Mouse (Mus musculus): ENCODE data around the gene Lypd8. TPM values are rescaled to one million over a fixed set of nuclear protein-coding genes. Genes with fewer than 3 reads are reported as not detected.

Gene Lypd8
- polyA plus RNA-seq (2014; fragmentation: Nextera tagmentation; extraction: Ambion mirVana), result not detected in 2 replicates

- no peaks in the 10 kb centered on the region for H3K36me3 ChIP-seq (ENCODE audit: control insufficient read depth, insufficient read depth, low read length)
- no peak within 1 kb of the TSS for H3K9ac ChIP-seq (ENCODE audit: low read depth, low read length)
- no peak within 1 kb of the TSS for H3K4me2 ChIP-seq
- no peaks in the 10 kb centered on the region for H3K9me3 ChIP-seq (replicated peaks; ENCODE audit: control insufficient read depth, low read length)
- no peaks in the 10 kb centered on the region for H3K4me1 ChIP-seq (ENCODE audit: control insufficient read depth, insufficient read depth, low read length)
- 73% methylated on average over 3 of the region's 3 CpGs for WGBS (ENCODE audit: insufficient replicate concordance)
- no peak within 1 kb of the TSS for H3K4me3 ChIP-seq (ENCODE audit: low read depth, low read length)
- no peak within 1 kb of the TSS for H3K27ac ChIP-seq (ENCODE audit: low read depth, low read length)
- no peak for ATAC-seq (replicated peaks; ENCODE audit: insufficient number of reproducible peaks, low FRiP score, low TSS enrichment)
- H3K27me3 ChIP-seq (ENCODE audit: control insufficient read depth, insufficient read depth, low read length), result no peaks in the 10 kb centered on the region
Measured at GRCm38 (mm10) chr11:58378763-58379278, at the start of gene Lypd8. Gene Lypd8, plus strand, starts transcription at chr11:58379043.

DNA sequence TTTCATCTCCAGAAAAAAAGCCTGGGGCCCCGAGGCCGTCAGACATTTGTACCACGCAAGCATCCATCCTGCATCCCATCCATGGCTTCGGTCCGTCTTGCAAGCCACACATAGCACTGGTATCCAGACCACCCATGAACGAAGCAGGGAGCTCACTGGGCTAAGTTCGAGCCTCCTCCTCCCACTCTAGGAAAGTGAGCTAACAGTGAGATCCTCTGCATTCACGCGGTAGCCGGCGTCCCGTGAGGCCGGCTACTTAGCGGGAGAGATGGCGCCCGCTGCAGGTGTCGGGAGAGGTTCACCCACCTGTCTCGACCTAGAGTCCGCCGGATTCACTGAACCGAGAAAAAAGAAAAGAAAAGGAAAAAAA lies 49.0 kb upstream of the Lypd8 start:
- Histone ChIP-seq H3K4me1 (ENCODE audit: control insufficient read depth, insufficient read depth, low read length) (peaks cover 24% of the 10 kb centered on the region), H3K9me3 (replicated peaks; ENCODE audit: control insufficient read depth, low read length) (no peaks in the 10 kb centered on the region), H3K27me3 (ENCODE audit: control insufficient read depth, insufficient read depth, low read length) (no peaks in the 10 kb centered on the region), H3K36me3 (ENCODE audit: control insufficient read depth, insufficient read depth, low read length) (peaks cover 5% of the 10 kb centered on the region; the same call in 1 of the 2 replicates), H3K27ac (ENCODE audit: low read depth, low read length) (peak overlapping the region; percentile 25; the same call in 1 of the 2 replicates), H3K4me3 (ENCODE audit: low read depth, low read length) (peak overlapping the region; percentile 92), H3K9ac (ENCODE audit: low read depth, low read length) (peak overlapping the region; percentile 89), H3K4me2 (peak overlapping the region; percentile 88)
- under 1% methylated on average over 21 of the region's 21 CpGs for WGBS (ENCODE audit: insufficient replicate concordance)
- no peak; the same call in 1 of the 2 replicates for ATAC-seq (replicated peaks; ENCODE audit: insufficient number of reproducible peaks, low FRiP score, low TSS enrichment)

- ATAC-seq (replicated peaks; ENCODE audit: insufficient number of reproducible peaks, low FRiP score, low TSS enrichment), result peak; percentile 87
Measured at GRCm38 (mm10) chr11:58330276-58331148, 48.3 kb upstream of the Lypd8 start, which contains the start of the genes Zfp672 and Sh3bp5l. Gene Zfp672, minus strand, starts transcription at chr11:58330339. Gene Sh3bp5l, plus strand, starts transcription at chr11:58330724.

GRCm38 (mm10) chr11:58331149-58331495 lies 47.7 kb upstream of the Lypd8 start:
- Histone ChIP-seq H3K27ac (ENCODE audit: low read depth, low read length) (no peak overlapping the region; the same call in 1 of the 2 replicates), H3K9ac (ENCODE audit: low read depth, low read length) (peak overlapping the region; percentile 89), H3K4me3 (ENCODE audit: low read depth, low read length) (peak overlapping the region; percentile 92), H3K4me2 (peak overlapping the region; percentile 88), H3K27me3 (ENCODE audit: control insufficient read depth, insufficient read depth, low read length) (no peaks in the 10 kb centered on the region), H3K36me3 (ENCODE audit: control insufficient read depth, insufficient read depth, low read length) (peaks cover 5% of the 10 kb centered on the region; the same call in 1 of the 2 replicates), H3K9me3 (replicated peaks; ENCODE audit: control insufficient read depth, low read length) (no peaks in the 10 kb centered on the region), H3K4me1 (ENCODE audit: control insufficient read depth, insufficient read depth, low read length) (peaks cover 24% of the 10 kb centered on the region)
- 15% methylated on average over 10 of the region's 10 CpGs for WGBS (ENCODE audit: insufficient replicate concordance)
- no peak for ATAC-seq (replicated peaks; ENCODE audit: insufficient number of reproducible peaks, low FRiP score, low TSS enrichment)

More at GRCm38 (mm10) chr11:58330276-58331148, 48.3 kb upstream of the Lypd8 start, which contains the start of the genes Zfp672 and Sh3bp5l:
- H3K27me3 ChIP-seq (ENCODE audit: control insufficient read depth, insufficient read depth, low read length), result no peaks in the 10 kb centered on the region
- peaks cover 5% of the 10 kb centered on the region; the same call in 1 of the 2 replicates for H3K36me3 ChIP-seq (ENCODE audit: control insufficient read depth, insufficient read depth, low read length)
- peaks cover 24% of the 10 kb centered on the region for H3K4me1 ChIP-seq (ENCODE audit: control insufficient read depth, insufficient read depth, low read length)
- H3K9me3 ChIP-seq (replicated peaks; ENCODE audit: control insufficient read depth, low read length), result no peaks in the 10 kb centered on the region
- peak within 1 kb of the TSS; percentile 88 for H3K4me2 ChIP-seq
- WGBS (ENCODE audit: insufficient replicate concordance), result under 1% methylated on average over 52 of the region's 52 CpGs
- peak within 1 kb of the TSS; percentile 75 for H3K27ac ChIP-seq (ENCODE audit: low read depth, low read length)
- peak within 1 kb of the TSS; percentile 89 for H3K9ac ChIP-seq (ENCODE audit: low read depth, low read length)
- H3K4me3 ChIP-seq (ENCODE audit: low read depth, low read length), result peak within 1 kb of the TSS; percentile 92

- Histone ChIP-seq H3K4me2 (peak overlapping the region; percentile 88), H3K27ac (ENCODE audit: low read depth, low read length) (no peak overlapping the region), H3K36me3 (ENCODE audit: control insufficient read depth, insufficient read depth, low read length) (peaks cover 5% of the 10 kb centered on the region; the same call in 1 of the 2 replicates), H3K9me3 (replicated peaks; ENCODE audit: control insufficient read depth, low read length) (no peaks in the 10 kb centered on the region), H3K9ac (ENCODE audit: low read depth, low read length) (peak overlapping the region; percentile 89), H3K4me1 (ENCODE audit: control insufficient read depth, insufficient read depth, low read length) (peaks cover 24% of the 10 kb centered on the region), H3K27me3 (ENCODE audit: control insufficient read depth, insufficient read depth, low read length) (no peaks in the 10 kb centered on the region), H3K4me3 (ENCODE audit: low read depth, low read length) (peak overlapping the region; percentile 92)
- 82% methylated on average over 6 of the region's 6 CpGs for WGBS (ENCODE audit: insufficient replicate concordance)
- ATAC-seq (replicated peaks; ENCODE audit: insufficient number of reproducible peaks, low FRiP score, low TSS enrichment), result no peak
Measured at GRCm38 (mm10) chr11:58331546-58331945, 47.3 kb upstream of the Lypd8 start.

DNA sequence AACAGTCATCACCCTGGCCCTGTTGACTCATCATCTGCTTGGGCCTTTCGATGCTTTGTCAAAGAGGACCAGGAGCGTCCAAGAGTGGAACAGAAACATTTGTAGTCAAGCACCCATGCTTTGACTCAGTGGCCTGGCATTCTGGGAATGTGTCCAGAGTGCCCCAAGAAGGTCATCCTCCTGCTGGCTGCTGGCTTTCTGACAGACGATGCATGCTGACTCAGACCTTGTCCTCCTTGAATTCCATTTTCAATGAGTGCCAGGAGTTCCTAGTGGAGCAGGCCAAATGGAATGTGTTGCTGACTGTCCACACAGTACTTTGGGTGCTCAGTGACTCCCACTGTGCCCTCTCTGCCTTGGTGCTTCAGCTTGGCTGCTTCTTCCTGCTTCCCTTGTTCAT lies 44.1 kb upstream of the Lypd8 start:
- H3K36me3 ChIP-seq (ENCODE audit: control insufficient read depth, insufficient read depth, low read length), result peaks cover 6% of the 10 kb centered on the region

GRCm38 (mm10) chr11:58346745-58347144 lies 32.1 kb upstream of the Lypd8 start:
- Histone ChIP-seq H3K9me3 (replicated peaks; ENCODE audit: control insufficient read depth, low read length) (no peaks in the 10 kb centered on the region), H3K27ac (ENCODE audit: low read depth, low read length) (no peak overlapping the region), H3K4me3 (ENCODE audit: low read depth, low read length) (no peak overlapping the region), H3K4me1 (ENCODE audit: control insufficient read depth, insufficient read depth, low read length) (no peaks in the 10 kb centered on the region), H3K4me2 (no peak overlapping the region), H3K9ac (ENCODE audit: low read depth, low read length) (no peak overlapping the region), H3K36me3 (ENCODE audit: control insufficient read depth, insufficient read depth, low read length) (peaks cover 21% of the 10 kb centered on the region), H3K27me3 (ENCODE audit: control insufficient read depth, insufficient read depth, low read length) (no peaks in the 10 kb centered on the region)
- WGBS (ENCODE audit: insufficient replicate concordance), result 84% methylated on average over 4 of the region's 4 CpGs
- no peak for ATAC-seq (replicated peaks; ENCODE audit: insufficient number of reproducible peaks, low FRiP score, low TSS enrichment)

More for the DNA sequence above, 44.1 kb upstream of the Lypd8 start:
- H3K9ac ChIP-seq (ENCODE audit: low read depth, low read length), result no peak overlapping the region
- no peaks in the 10 kb centered on the region for H3K27me3 ChIP-seq (ENCODE audit: control insufficient read depth, insufficient read depth, low read length)
- ATAC-seq (replicated peaks; ENCODE audit: insufficient number of reproducible peaks, low FRiP score, low TSS enrichment), result no peak
- no peak overlapping the region for H3K4me3 ChIP-seq (ENCODE audit: low read depth, low read length)
- no peak overlapping the region for H3K4me2 ChIP-seq
- peaks cover 15% of the 10 kb centered on the region for H3K4me1 ChIP-seq (ENCODE audit: control insufficient read depth, insufficient read depth, low read length)
- H3K27ac ChIP-seq (ENCODE audit: low read depth, low read length), result peak overlapping the region; percentile 8; the same call in 1 of the 2 replicates
- H3K9me3 ChIP-seq (replicated peaks; ENCODE audit: control insufficient read depth, low read length), result no peaks in the 10 kb centered on the region
- WGBS (ENCODE audit: insufficient replicate concordance), result 46% methylated on average over 3 of the region's 3 CpGs

GRCm38 (mm10) chr11:58350628-58351027 lies 28.2 kb upstream of the Lypd8 start:
- no peak overlapping the region for H3K27ac ChIP-seq (ENCODE audit: low read depth, low read length)
- no peak overlapping the region for H3K9ac ChIP-seq (ENCODE audit: low read depth, low read length)
- H3K9me3 ChIP-seq (replicated peaks; ENCODE audit: control insufficient read depth, low read length), result no peaks in the 10 kb centered on the region
- H3K4me3 ChIP-seq (ENCODE audit: low read depth, low read length), result no peak overlapping the region
- 65% methylated on average over 4 of the region's 4 CpGs for WGBS (ENCODE audit: insufficient replicate concordance)
- H3K4me2 ChIP-seq, result no peak overlapping the region
- peaks cover 13% of the 10 kb centered on the region for H3K36me3 ChIP-seq (ENCODE audit: control insufficient read depth, insufficient read depth, low read length)
- H3K4me1 ChIP-seq (ENCODE audit: control insufficient read depth, insufficient read depth, low read length), result peaks cover 6% of the 10 kb centered on the region; the same call in 1 of the 2 replicates
- H3K27me3 ChIP-seq (ENCODE audit: control insufficient read depth, insufficient read depth, low read length), result no peaks in the 10 kb centered on the region
- no peak for ATAC-seq (replicated peaks; ENCODE audit: insufficient number of reproducible peaks, low FRiP score, low TSS enrichment)
